Mouse (Mus musculus): ENCODE data around the gene Crybg3. TPM values are rescaled to one million over a fixed set of nuclear protein-coding genes. Genes with fewer than 3 reads are reported as not detected.
A peak's percentile ranks its signal among the peaks of the same experiment; 100 is the strongest.

Gene Crybg3
- polyA plus RNA-seq, 1 experiment = 11.8 TPM

DNA sequence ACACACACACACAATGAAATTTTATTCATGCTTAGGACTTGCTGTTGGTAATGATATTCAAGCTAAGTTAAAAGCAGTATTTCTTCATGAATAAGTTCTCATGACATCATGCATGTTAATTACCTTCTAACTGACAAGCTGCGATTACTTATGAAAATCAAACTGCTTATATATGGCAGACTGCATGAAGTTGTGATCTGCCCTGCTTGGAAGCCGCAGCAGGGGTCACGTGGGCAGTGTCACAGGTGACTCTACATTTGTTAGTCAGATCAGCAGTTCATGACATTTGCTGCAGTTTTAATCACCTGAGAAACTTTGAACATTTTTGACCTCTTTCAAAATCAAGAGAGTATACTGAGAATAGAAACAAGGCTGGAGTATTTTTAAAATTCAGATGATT is 59.8 kb downstream of the Crybg3 start:
- no peak for TF ChIP-seq POLR2A (IDR thresholded peaks at IDR 0.05; ENCODE audit: insufficient read depth, low read length)
- no peak for TF ChIP-seq CTCF (IDR thresholded peaks at IDR 0.05; ENCODE audit: low read depth, low read length)
- TF ChIP-seq EP300 (IDR thresholded peaks at IDR 0.05; ENCODE audit: insufficient read depth, low read depth, low read length) = no peak
- H3K9ac ChIP-seq (ENCODE audit: low read depth, poor library complexity, severe bottlenecking) = no peak overlapping the region
- no peak overlapping the region for H3K4me3 ChIP-seq (ENCODE audit: low read depth, low read length)
- peaks cover 3% of the 10 kb centered on the region for H3K4me1 ChIP-seq (ENCODE audit: control insufficient read depth, insufficient read depth, low read length)
- H3K36me3 ChIP-seq (ENCODE audit: control insufficient read depth, insufficient read depth, low read length, poor library complexity, severe bottlenecking) = no peaks in the 10 kb centered on the region; the same call in 1 of the 2 replicates
- H3K27me3 ChIP-seq (ENCODE audit: control insufficient read depth, insufficient read depth, low read length, poor library complexity, severe bottlenecking) = no peaks in the 10 kb centered on the region
- H3K27ac ChIP-seq (ENCODE audit: insufficient read depth, low read length) = no peak overlapping the region
- H3K9me3 ChIP-seq (replicated peaks; ENCODE audit: control insufficient read depth, insufficient read depth, low read length, poor library complexity, severe bottlenecking) = no peaks in the 10 kb centered on the region

DNA sequence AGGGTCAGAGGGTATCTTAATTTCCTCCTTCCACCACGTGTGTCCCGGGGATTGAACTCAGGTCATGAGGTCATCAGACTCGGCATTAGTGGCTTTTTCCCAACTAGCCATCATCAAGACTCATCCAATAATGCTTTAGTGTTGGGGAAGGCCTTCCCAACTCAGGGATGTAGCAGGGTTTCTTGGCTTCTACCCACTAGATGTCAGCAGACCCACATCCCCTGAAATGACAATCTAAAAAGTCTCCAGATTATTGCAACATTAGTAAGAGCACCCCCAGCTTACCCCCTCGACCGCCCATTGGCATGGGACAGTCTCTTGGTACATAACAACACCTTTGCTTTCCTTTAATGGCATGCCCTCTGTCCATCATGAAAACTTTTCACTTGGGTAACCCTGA is 65.1 kb downstream of the Crybg3 start:
- H3K9me3 ChIP-seq (replicated peaks; ENCODE audit: control insufficient read depth, insufficient read depth, low read length, poor library complexity, severe bottlenecking) = no peaks in the 10 kb centered on the region
- H3K27ac ChIP-seq (ENCODE audit: insufficient read depth, low read length) = no peak overlapping the region
- H3K27me3 ChIP-seq (ENCODE audit: control insufficient read depth, insufficient read depth, low read length, poor library complexity, severe bottlenecking) = no peaks in the 10 kb centered on the region
- H3K36me3 ChIP-seq (ENCODE audit: control insufficient read depth, insufficient read depth, low read length, poor library complexity, severe bottlenecking) = no peaks in the 10 kb centered on the region; the same call in 1 of the 2 replicates
- TF ChIP-seq CTCF (IDR thresholded peaks at IDR 0.05; ENCODE audit: low read depth, low read length) = no peak
- TF ChIP-seq EP300 (IDR thresholded peaks at IDR 0.05; ENCODE audit: insufficient read depth, low read depth, low read length) = no peak
- TF ChIP-seq POLR2A (IDR thresholded peaks at IDR 0.05; ENCODE audit: insufficient read depth, low read length) = no peak
- no peak overlapping the region for H3K4me3 ChIP-seq (ENCODE audit: low read depth, low read length)
- H3K4me1 ChIP-seq (ENCODE audit: control insufficient read depth, insufficient read depth, low read length) = no peaks in the 10 kb centered on the region
- H3K9ac ChIP-seq (ENCODE audit: low read depth, poor library complexity, severe bottlenecking) = no peak overlapping the region

DNA sequence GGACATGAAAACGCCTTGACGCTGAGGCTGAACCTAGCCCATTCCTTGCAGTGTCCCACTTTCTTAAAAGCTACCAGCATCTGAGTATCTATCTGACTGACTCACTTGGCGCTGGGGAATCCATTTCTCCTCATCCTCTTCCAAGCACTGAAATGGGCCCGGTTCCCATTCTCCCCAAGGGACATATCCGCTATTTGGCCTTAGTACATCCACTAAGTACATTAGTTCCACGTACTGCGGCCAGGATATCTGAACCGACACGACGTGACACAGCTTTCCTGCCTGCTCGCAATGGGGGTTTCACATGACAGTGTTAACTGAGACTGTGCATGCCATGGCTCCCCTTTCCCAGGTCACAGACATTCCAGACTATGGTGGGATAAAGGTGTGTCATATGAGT is 66.4 kb downstream of the Crybg3 start:
- Histone ChIP-seq H3K9ac (ENCODE audit: low read depth, poor library complexity, severe bottlenecking) (no peak overlapping the region), H3K4me1 (ENCODE audit: control insufficient read depth, insufficient read depth, low read length) (no peaks in the 10 kb centered on the region), H3K27me3 (ENCODE audit: control insufficient read depth, insufficient read depth, low read length, poor library complexity, severe bottlenecking) (no peaks in the 10 kb centered on the region), H3K27ac (ENCODE audit: insufficient read depth, low read length) (no peak overlapping the region), H3K4me3 (ENCODE audit: low read depth, low read length) (peak overlapping the region; percentile 29; the same call in 1 of the 2 replicates), H3K36me3 (ENCODE audit: control insufficient read depth, insufficient read depth, low read length, poor library complexity, severe bottlenecking) (no peaks in the 10 kb centered on the region; the same call in 1 of the 2 replicates), H3K9me3 (replicated peaks; ENCODE audit: control insufficient read depth, insufficient read depth, low read length, poor library complexity, severe bottlenecking) (no peaks in the 10 kb centered on the region)
- TF ChIP-seq CTCF (IDR thresholded peaks at IDR 0.05; ENCODE audit: low read depth, low read length) (no peak), EP300 (IDR thresholded peaks at IDR 0.05; ENCODE audit: insufficient read depth, low read depth, low read length) (no peak), POLR2A (IDR thresholded peaks at IDR 0.05; ENCODE audit: insufficient read depth, low read length) (no peak)

DNA sequence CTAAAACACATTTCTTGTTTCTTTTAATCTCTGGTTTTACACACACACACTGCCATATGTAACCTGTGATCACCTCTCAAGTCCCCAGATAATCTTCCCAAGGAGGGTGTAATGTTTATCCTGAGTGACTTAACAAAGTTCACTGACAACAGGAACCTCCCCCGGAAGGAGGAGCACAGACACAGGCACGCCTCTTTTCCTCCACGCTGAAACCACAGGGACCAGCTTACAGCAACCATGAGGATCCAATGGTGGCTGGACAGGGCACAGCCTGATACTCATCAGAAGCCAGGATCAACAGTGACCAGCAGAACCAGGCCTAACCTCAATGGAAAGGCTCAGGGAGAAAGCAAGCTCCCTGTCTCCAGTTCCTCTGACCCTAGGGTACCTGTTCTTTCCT is 68.2 kb downstream of the Crybg3 start:
- Histone ChIP-seq H3K4me3 (ENCODE audit: low read depth, low read length) (no peak overlapping the region), H3K36me3 (ENCODE audit: control insufficient read depth, insufficient read depth, low read length, poor library complexity, severe bottlenecking) (no peaks in the 10 kb centered on the region; the same call in 1 of the 2 replicates), H3K9ac (ENCODE audit: low read depth, poor library complexity, severe bottlenecking) (no peak overlapping the region), H3K9me3 (replicated peaks; ENCODE audit: control insufficient read depth, insufficient read depth, low read length, poor library complexity, severe bottlenecking) (no peaks in the 10 kb centered on the region), H3K27me3 (ENCODE audit: control insufficient read depth, insufficient read depth, low read length, poor library complexity, severe bottlenecking) (no peaks in the 10 kb centered on the region), H3K27ac (ENCODE audit: insufficient read depth, low read length) (no peak overlapping the region), H3K4me1 (ENCODE audit: control insufficient read depth, insufficient read depth, low read length) (no peaks in the 10 kb centered on the region)
- TF ChIP-seq POLR2A (IDR thresholded peaks at IDR 0.05; ENCODE audit: insufficient read depth, low read length) (no peak), EP300 (IDR thresholded peaks at IDR 0.05; ENCODE audit: insufficient read depth, low read depth, low read length) (no peak), CTCF (IDR thresholded peaks at IDR 0.05; ENCODE audit: low read depth, low read length) (no peak)

DNA sequence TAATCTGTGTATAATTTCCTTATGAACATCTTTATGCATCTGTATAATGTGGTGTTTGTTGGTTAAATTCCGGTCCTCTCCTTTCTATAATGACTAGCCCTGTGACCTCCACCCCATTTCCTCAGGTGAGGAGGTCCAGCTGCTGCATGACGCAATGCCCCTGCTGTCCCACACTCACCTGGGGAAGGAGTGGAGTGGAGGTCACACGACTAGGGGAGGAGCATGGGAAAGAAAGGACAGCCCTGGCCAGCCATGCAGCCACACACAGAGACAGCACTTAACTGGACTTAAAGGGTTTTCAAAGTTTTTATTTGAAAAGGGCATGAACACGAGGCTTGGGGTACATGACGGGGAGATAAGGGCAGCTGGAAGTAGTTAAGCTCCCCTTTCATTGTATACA is 69.5 kb downstream of the Crybg3 start:
- TF ChIP-seq POLR2A (IDR thresholded peaks at IDR 0.05; ENCODE audit: insufficient read depth, low read length) (no peak), EP300 (IDR thresholded peaks at IDR 0.05; ENCODE audit: insufficient read depth, low read depth, low read length) (no peak), CTCF (IDR thresholded peaks at IDR 0.05; ENCODE audit: low read depth, low read length) (no peak)
- Histone ChIP-seq H3K36me3 (ENCODE audit: control insufficient read depth, insufficient read depth, low read length, poor library complexity, severe bottlenecking) (no peaks in the 10 kb centered on the region; the same call in 1 of the 2 replicates), H3K4me3 (ENCODE audit: low read depth, low read length) (no peak overlapping the region), H3K27ac (ENCODE audit: insufficient read depth, low read length) (no peak overlapping the region), H3K9me3 (replicated peaks; ENCODE audit: control insufficient read depth, insufficient read depth, low read length, poor library complexity, severe bottlenecking) (no peaks in the 10 kb centered on the region), H3K9ac (ENCODE audit: low read depth, poor library complexity, severe bottlenecking) (no peak overlapping the region), H3K27me3 (ENCODE audit: control insufficient read depth, insufficient read depth, low read length, poor library complexity, severe bottlenecking) (no peaks in the 10 kb centered on the region), H3K4me1 (ENCODE audit: control insufficient read depth, insufficient read depth, low read length) (no peaks in the 10 kb centered on the region)

DNA sequence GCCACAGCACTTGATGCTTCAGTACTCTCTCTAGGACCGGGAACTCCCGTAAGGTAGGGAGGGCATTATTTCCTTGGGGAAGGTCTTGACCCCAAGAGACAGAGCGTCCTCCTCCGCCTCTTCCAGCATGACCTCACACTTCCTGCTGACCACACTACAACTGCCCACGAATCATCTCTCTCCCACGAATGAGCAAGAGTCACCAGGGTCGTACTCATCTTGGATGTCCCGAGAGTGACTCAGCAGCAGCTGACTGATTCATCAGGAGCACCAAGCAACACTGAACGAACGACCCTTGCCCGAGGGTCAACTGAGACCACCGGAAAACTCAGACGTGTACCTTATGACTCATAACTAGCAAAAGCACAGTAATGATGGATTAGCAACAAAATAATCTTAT is 71.2 kb downstream of the Crybg3 start:
- Histone ChIP-seq H3K36me3 (ENCODE audit: control insufficient read depth, insufficient read depth, low read length, poor library complexity, severe bottlenecking) (no peaks in the 10 kb centered on the region), H3K9ac (ENCODE audit: low read depth, poor library complexity, severe bottlenecking) (no peak overlapping the region), H3K27ac (ENCODE audit: insufficient read depth, low read length) (no peak overlapping the region), H3K4me1 (ENCODE audit: control insufficient read depth, insufficient read depth, low read length) (no peaks in the 10 kb centered on the region), H3K4me3 (ENCODE audit: low read depth, low read length) (peak overlapping the region; percentile 12), H3K27me3 (ENCODE audit: control insufficient read depth, insufficient read depth, low read length, poor library complexity, severe bottlenecking) (no peaks in the 10 kb centered on the region), H3K9me3 (replicated peaks; ENCODE audit: control insufficient read depth, insufficient read depth, low read length, poor library complexity, severe bottlenecking) (no peaks in the 10 kb centered on the region)
- no peak for TF ChIP-seq CTCF (IDR thresholded peaks at IDR 0.05; ENCODE audit: low read depth, low read length)
- no peak for TF ChIP-seq EP300 (IDR thresholded peaks at IDR 0.05; ENCODE audit: insufficient read depth, low read depth, low read length)
- TF ChIP-seq POLR2A (IDR thresholded peaks at IDR 0.05; ENCODE audit: insufficient read depth, low read length) = no peak
